Mouse (Mus musculus): ENCODE measurements around the gene Ehbp1.

Gene Ehbp1

DNA sequence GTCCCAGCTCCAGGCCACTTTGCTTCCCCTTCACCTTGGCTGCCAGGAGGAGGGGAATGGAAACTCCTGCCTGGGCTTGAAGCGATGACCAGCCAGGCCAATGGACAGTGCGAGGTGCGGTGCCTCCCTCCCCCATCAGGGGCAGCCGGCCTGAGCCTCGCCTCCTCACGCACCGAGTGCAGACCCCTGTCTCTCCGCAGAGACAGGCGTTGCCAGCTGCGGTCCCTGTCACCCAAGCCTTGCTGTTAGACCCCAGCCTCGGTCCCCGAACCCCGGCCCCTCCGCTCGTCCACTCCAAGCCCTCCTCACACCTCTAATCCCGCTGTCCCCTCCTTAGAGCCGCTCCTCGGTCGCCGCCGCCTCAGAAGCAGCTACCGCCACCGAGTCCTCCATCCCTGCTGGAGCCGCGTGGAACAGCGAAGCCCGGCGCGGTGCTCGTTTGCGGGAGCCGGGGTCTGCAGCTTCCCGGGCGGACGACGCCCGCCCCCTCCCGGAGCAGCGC lies 55.7 kb downstream of the Ehbp1 start:
- peak; percentile 45 for DNase-seq

DNA sequence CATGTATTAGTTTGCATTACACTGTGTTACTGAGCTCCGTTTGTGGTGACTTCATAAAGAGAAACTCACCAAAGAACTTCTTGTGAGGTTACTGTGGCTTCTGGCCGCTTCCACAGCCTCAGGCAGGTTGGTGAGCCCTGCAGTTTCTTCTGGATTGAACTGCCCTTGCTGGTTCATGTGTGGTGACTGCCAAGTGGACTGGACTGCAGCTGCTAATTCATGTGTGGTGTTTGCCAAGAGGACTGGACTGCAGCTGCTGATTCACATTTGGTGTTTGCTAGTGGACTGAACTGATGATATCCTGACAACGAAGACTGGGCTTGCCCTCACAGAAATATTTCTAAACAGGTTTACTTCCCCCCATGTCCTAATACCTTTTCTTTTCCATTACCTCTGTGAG lies 65.4 kb downstream of the Ehbp1 start:
- no peak for DNase-seq

DNA sequence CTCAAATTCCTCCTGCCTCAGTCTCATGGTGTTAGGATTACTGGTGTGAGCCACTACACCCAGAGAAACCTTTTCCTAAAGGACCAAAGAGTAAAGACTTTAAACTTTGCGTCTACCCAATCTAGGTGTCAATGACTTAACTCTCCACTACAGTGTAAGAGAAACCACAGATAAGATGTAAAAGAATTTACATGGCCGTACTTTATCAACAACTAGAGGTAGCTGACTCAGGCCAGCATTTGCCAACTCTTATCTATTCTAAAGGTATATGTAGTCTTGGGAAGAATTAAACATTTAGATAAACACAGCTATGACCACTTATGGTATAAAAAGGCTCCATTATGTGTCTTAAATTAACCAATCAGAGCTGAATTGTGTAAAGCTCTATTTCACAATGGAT lies 67.9 kb downstream of the Ehbp1 start:
- no peak for DNase-seq

DNA sequence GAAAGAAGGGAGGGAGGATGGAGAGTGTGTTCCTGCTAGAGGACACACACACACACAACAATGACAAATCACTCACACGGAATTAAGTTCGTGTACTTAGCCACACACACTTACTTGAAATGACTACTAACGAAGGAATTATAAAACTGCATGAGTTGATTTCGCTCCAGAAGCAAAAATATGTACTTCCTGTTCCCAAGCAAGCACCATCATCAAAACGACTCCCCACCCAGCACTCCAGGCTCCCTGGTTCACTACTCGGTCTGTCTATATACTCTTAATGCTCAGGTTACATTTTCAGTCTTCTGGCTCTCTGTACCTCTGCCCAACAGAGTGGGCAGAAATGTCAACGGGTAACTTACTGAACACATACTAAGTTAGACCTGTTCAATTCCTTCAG lies 68.7 kb downstream of the Ehbp1 start:
- DNase-seq = no peak

DNA sequence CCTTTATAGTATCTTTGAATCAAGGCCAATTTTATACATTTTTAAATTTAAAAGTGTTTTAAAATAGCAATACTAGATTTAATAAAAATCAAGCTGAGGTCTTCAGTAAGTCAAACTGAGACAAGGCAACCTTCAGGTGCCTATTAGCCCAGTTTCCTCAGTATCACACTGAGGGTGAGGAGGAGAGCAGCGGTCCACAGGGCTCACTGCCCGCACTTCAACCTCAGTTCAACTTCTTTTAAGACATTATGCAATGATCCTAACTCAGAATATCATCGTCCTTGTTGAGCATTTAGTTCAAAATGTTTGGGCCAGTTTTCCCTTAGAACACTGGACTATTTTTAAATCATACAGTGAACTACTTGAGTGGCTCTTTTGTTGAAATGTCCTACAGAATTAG lies 70.2 kb downstream of the Ehbp1 start:
- DNase-seq = no peak

DNA sequence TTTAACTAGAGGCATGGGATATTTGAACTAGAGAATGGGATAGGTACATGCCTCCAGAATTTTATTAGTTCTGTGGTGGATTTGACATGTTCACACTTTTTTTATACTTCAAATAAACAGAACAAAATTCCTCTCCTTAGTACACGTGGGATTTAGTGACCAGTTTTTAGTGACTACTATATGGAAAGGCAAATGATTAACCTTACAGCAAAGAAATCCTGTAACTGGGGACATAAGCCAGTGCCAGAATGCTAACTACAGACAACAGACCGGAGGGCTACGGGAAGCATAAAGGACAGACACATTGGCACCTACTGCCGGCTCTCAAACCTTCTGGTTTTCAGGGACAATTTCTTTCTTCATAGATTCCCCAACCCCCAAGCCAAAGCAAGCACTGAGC lies 72.4 kb downstream of the Ehbp1 start:
- no peak for DNase-seq

DNA sequence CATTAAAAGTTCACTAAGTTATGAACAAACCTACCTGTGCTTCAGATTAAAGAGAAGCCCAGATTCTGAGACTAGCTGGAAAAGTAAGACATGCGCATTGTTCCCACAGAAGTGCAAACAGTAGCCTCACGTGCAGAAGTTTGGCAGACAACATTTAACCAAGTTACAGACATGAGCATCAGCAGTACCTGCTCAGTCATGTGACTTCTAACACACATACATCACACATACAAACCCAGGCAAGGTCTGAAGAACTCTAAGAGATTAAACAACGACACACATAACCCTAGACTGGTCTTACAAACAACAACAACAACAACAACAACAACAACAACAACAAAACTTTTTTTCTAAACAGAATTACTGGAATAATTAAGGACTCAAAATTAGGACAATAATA lies 72.9 kb downstream of the Ehbp1 start:
- no peak for DNase-seq

DNA sequence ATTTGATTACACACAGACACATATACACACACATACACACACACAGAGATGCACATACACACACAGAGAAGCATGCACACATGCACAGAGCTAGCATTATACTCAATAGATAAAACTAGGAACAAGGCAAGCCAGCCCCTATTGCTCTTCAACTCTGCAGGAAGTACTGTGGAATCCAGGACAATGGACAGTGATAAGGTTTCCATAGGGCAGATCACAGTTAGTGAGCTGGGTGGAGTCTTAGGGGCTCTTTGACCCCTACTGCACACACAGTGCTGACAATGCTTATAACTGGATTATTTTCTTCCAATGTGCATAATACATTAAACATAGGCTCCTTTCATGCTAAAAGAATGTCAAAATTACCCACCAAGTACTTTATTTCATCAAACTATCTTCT lies 75.1 kb downstream of the Ehbp1 start:
- no peak for DNase-seq

DNA sequence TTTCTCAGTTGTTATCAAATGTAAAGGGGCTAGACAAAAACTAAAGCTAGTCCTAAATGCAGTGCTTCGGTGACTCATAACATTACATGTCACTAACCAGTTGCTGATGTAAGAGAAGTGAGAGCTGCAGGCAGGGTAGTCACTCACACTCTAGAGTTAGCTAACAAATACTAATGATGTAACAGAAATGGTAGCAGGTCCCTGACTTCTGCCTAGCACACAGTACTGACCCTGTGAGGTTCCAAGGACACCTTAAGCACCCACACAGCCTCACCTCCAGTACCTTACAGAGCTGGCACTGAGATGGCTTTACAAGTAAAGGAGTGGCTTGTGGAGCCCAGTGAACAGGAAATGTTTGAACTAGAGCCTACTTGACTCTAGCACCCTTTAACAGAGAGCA lies 86.7 kb downstream of the Ehbp1 start:
- no peak for DNase-seq

DNA sequence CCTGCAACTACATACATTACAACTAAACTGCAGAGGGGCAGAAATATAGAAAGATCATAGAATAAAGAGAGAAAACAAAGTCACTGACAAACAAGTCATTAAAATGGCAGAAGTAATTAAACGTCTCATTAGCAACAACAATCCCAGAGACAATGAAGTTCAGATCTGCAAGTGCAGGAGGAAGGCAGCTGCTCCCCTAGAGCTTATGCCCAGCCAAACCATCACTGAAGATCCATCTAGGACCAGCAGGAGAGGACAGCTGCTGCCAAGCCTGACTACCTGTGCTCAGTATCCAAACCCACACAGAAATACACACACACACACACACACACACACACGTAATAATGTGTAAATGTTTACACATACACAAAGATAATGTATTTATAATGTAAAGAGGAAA lies 92.7 kb downstream of the Ehbp1 start:
- no peak for DNase-seq

DNA sequence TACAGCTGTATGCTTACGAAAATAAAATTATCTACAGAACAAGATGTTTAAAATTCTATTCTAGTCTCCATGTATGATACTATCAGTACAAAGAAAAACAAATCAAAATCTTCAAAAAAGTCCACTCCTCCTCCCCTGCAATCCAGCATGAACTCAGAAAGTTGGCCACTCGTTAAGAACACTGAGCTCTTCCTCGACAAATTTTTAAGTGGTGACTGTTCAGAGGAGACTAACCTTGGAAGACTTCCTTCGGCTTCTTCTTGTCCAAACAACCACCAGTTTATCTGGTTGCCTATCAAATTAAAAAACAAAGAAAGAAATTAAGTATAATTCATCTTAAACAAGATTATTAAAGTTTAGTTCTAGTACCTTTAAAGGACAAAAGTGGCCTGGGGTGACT lies 94.4 kb downstream of the Ehbp1 start:
- no peak for DNase-seq

DNA sequence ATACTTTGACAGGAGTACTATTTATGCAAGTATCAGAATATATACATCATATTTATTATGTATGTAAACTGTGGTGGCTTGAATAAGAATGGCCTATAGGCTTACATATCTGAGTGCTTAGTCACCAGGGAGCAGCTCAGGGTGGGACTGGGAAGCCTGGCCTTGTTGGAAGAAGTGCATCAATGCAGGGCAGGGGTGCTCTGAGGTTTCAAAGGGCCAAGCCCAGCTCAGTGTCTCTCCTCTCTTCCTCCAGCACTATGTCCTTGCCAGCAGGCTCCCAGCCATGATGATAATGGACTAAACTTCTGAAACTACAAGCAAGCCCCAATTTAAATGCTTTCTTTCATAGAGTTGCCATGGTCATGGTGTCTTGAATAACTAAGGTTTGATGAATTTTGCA lies 95.0 kb downstream of the Ehbp1 start:
- no peak for DNase-seq

DNA sequence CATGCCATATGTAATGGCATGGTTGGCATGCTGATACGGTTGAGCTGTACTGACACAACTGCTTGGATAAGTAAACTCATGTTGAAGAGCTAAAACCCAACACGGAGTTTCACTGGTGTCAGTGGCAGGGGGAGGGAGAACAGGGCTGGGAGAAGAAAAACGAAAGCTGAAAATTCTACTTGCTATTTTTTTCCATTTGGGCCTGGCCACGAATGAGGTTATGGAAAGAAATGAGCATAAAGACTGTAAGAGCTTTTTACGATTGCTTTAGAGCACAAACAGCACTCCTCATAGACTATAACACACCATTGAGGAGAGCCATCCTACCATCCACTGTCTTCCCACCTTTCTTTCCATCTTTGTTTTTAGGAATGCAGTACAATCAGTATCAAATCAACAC lies 106.5 kb downstream of the Ehbp1 start:
- DNase-seq = no peak

DNA sequence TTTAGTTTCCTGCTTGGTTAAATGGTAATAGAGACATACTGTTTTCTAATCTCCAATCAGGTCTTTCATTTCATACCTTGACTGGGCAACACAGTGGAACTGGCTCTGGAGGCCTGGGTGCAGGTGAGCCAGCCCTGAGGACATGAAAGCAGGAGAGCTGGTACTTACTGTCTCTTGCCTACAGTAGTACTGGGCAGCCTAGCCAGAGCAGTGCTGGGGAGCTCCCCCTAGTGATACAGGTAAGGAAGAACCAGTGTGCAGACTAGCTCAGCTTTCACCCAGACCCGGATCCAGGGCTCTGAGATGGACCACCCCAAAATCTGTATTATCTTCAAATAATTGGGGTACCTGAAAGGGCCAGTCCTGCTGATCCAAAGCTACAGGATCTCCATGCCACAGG lies 107.4 kb downstream of the Ehbp1 start:
- peak; percentile 24 for DNase-seq

DNA sequence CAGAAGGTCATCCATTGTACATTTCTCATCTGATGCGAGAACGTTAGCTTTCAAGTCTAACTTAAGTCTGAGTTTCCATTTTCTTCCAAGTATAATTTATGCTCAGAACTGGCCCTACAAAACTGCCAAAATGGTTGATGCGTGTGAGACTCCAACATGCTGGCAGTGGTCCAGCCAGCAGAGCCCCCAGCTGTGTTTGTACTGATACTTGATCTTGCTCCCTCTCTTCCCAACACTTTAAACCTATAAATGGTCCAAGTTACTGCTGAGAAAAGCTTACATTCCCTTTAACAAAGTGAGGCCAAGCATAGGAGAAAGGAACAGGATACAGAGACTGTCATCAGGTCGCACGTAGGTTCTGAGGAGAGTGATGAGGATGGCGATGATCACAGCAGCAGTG lies 111.2 kb downstream of the Ehbp1 start:
- DNase-seq = no peak

DNA sequence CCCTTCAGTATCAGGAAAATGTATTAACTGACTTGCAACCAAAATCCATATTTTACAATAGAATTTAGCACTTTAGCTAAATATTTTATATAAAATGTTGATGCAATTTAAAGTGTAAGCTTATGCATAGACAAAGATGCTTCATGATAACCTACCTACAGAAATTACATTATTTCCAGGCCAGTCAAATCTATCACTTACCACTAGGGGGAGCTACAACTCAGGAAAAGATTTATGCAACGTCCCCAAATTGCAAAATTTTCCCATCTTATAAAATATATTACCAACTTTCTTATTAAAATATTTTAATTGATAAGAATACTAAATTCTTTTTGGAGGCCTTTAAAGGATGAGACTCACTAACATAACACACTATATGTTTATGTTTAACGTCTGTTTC lies 116.5 kb downstream of the Ehbp1 start:
- peak; percentile 23 for DNase-seq

DNA sequence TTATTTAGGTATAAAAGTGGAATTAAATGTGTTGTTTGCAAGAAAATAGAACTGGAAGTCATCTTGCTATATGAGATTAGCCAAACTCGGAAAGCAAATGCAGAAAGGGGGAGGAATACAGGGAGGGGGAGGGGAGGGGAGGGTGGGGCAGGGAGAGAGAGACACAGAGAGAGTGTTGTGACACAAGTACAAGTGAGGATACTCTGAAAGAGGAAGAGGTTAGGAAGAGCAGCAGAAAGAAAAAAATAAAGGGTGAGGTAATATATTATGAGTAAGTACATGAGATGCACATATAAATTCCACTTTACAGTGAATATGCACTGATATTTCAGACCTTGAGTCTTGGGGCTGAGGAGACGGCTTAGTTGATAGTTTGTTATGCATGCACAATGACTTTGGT lies 123.9 kb downstream of the Ehbp1 start:
- no peak for DNase-seq

DNA sequence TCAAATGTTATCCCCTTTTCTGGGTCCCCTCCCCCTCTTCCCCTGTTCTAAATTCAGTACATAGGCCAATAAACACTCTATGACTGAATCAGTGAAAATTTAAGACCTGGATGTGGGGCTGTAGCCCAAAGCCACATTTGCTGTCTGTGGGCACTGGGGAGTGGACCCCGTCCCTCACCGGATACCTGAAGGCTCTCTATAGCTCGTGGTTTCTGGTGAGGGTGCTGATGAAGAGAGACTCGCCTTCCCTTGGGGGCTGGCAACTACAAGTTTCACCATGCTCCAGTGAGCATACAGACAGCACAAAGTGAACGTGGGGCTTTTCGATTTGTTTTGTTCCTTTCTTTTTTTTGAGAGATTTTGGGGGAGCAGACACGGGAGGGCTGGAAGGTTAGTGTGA lies 125.2 kb downstream of the Ehbp1 start:
- DNase-seq = no peak

DNA sequence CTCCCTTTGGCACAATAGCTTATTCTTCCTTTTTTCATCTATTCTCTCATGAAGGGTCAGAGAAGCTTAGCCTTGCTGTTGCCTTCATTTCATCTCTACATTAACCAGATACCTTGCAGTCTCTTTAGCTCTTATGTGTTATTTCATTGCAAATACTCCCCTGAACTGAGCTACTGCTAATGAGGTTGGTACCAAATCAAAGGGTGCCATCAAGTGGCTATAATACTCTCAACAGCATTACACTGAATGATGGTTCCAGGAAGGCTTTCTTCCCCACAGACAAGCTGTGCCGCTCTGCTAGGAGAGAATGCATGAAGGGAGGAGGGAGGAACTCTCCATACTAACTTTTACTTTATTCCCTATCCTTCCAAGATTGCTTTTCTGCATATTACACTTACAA lies 135.5 kb downstream of the Ehbp1 start:
- no peak for DNase-seq

DNA sequence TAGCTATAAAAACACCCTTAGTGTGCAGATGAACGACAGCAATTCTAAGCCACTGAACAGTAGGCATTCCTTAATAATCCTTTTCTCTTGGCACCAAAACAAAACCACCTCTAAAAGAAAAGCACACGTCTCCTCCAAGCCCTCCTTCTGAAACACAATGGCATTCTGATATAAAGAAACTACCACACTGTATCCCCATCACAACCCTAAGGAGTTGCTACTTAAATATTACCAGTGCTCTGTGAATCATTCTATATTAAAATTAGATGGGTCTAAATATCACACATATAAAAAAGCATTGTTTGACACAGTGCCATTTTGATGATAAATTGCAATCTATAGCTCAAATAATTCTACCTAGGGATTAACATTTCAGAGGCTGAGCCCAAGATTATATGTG lies 135.9 kb downstream of the Ehbp1 start:
- DNase-seq = no peak

DNA sequence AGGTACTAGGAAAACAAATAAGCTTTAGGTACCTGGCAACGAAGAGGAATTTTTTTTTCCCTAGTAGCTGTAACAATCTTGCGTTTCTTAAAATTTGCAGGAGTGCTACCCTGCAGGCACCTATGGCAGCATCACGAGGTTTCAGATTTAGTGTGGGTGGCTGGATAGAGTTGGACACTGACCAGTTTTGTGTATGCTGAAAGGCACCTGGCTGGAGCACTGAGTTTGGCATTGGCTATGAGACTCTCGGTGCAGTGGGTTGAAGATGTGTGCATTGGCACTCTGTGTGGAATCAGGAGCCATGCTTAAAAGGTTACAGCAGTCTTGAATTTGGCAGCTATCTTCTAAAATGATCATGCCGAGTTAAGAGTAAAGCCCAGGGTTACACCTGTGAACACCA lies 138.7 kb downstream of the Ehbp1 start:
- DNase-seq = no peak

DNA sequence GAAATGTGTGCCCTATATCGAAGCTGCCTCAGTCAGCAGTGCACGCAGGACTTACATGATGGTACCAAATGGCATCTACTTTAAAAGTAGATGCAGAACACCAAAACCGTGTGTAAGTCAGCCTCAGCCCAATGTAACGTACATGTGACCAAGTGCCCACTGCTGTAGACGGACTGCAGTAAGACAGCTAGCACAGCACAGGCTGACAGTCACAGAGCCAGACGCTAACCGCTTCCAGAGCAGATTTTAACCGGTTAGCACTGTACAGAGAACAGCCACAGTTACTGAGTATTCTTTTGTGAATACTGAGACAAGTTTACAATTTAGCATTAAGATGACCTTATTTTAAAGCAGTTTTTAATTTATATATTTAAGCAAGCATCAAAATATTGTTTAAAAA lies 141.0 kb downstream of the Ehbp1 start:
- no peak for DNase-seq

DNA sequence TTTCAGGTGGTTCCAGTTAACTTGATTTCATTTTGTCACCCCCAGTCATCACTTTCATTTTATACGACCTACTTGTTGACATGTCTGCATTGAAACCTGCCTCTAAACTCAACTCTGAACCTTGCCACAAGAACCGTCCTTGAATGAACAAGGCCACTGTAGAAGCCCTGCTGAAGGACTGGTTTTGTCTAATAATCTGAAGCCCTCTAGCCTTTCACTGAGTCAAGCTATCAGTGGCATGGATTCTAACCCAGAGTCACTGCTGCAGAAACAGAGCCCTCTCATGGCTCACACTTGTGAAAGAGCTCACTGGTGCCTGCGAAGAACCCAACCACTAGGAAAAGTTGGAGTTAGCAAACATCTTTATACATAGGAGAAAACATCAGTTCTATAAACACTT lies 142.2 kb downstream of the Ehbp1 start:
- no peak for DNase-seq

DNA sequence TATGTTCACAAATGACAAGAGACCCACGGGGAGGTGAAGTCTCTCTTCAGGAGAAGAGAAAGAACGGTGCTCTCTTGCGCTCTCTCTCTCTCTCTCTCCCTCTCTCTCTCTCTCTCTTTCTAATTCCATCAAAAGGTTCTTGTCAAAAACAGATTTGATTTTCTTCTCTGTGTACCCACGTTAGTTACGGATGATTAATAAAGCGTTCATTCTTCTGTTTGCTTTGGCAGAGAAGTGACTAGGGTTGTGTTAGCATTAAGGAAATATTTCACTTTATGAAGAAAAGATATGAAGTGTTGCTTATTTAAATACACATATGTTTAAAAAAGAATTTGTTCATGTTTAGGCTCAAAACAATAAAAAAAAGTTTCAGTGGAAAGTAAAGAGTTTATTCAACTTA lies 143.7 kb downstream of the Ehbp1 start:
- DNase-seq = no peak

DNA sequence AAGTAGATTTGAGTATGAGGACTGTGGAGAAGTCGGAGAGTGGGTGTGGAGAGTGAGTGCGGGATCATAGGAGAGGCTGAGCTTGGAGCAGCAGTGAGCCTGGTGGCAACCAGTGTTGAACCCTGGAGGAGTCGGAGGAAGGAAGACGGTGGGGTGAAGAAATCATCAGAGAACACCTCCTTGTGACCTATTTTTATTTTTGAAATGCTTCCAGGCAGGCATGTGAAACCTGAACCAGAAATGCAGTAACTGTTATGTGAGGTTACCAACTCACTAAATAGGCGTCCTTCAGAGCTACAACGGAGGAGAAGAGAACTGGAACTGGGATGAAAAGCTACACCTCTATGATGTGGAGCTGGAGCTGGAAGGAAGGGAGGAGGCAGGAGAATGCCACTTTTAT lies 144.2 kb downstream of the Ehbp1 start:
- DNase-seq = no peak

DNA sequence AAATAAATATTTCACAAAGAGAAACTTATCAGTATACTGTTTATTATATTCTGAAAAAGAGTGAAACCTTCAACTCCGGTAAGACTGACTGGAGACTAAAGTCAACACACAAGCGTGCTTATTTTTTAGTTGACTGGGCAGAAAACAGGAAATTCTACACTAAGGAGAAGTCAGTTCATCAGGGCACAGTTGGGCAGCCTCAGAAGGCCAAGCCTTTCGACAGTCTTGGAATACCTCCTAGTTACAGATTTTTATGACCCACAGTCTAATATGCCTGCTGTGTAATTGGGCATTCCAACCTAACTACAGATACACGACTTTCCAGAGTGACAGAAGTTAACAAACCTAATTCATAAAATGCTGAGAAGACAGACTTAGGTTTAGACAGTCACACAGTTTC lies 145.3 kb downstream of the Ehbp1 start:
- DNase-seq = no peak

All from lung, postnatal 14 days (tissue).